In the genomic region with DNA sequence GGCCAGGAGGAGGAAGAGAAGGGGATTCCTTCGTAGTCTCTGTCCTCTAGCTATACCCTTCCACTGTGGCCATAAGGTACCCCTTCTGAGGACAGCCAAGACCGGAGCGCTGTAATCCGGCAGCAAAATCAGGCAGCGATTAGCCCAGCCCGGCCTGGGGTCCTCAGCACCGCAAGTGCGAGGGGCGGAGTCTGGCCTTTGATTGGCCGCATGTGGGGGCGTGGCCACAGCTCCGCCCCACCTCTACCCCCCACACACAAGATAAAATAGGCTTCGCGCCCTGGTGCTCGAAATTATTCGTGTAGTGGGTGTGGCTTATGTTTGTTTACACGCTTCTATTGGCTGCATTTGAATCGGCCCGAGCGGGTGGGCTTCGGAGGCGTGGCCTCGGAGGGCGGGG, we compare ENCODE assay signal across 8 mouse cellular contexts. TPM values are rescaled to one million over a fixed set of nuclear protein-coding genes. Genes with fewer than 3 reads are reported as not detected.
DNase-seq lines count a peak whose midpoint lies in the region; ATAC-seq lines count a peak whose summit lies in the region.

No protein-coding gene starts in this region.

- peaks cover 24% of the 10 kb centered on the region for H3K4me1 ChIP-seq in hindbrain, embryonic 14.5 days (replicated peaks; ENCODE audit: control insufficient read depth, insufficient read depth, low read length)

- WGBS in hindbrain, embryonic 14.5 days: under 1% methylated on average over 24 of the region's 24 CpGs

- H3K9ac ChIP-seq in hindbrain, embryonic 14.5 days: peak overlapping the region; percentile 55

- H3K4me3 ChIP-seq in hindbrain, embryonic 14.5 days (replicated peaks; ENCODE audit: low read length): peak overlapping the region; percentile 37

- peak; percentile 93 for DNase-seq in T-cell, adult 2 months (ENCODE audit: low spot score)
- DNase-seq in cerebellum, postnatal 25 days: peak; percentile 85 to 94
- DNase-seq in frontal cortex, postnatal 25 days (ENCODE audit: low spot score in 2 of 2): peak; percentile 75 to 80
- DNase-seq in hindbrain, embryonic 14.5 days (ENCODE audit: low spot score): peak; percentile 96
- DNase-seq in layer of hippocampus, postnatal 36 days: peak; percentile 89 to 91
- DNase-seq in lung, postnatal 25 days (ENCODE audit: low spot score): peak; percentile 97
- peak; percentile 74 for DNase-seq in retina, adult 2 months (ENCODE audit: low read depth, low spot score)
- peak; percentile 97 for DNase-seq in thymus, postnatal 25 days

- H3K27ac ChIP-seq in hindbrain, embryonic 14.5 days: peak overlapping the region; percentile 77

- ATAC-seq in hindbrain, embryonic 14.5 days (ENCODE audit: low FRiP score): peak; percentile 82

- H3K4me2 ChIP-seq in hindbrain, embryonic 14.5 days (replicated peaks): peak overlapping the region; percentile 61

- H3K36me3 ChIP-seq in hindbrain, embryonic 14.5 days (replicated peaks; ENCODE audit: control insufficient read depth, insufficient read depth): no peaks in the 10 kb centered on the region

- H3K27me3 ChIP-seq in hindbrain, embryonic 14.5 days (ENCODE audit: control insufficient read depth, insufficient read depth, low read length): no peaks in the 10 kb centered on the region

- H3K9me3 ChIP-seq in hindbrain, embryonic 14.5 days (ENCODE audit: control insufficient read depth, low read length): no peaks in the 10 kb centered on the region

RNA-seq across cellular contexts. Expression of gene Bicra, which starts 5.0 kb away (rescaled TPM):
- 7.9 and 8.8 TPM in 2 replicates for polyA plus RNA-seq in hindbrain, embryonic 14.5 days (2014; fragmentation: Nextera tagmentation; extraction: Ambion mirVana)
- 10 to 100 TPM; 19.5 to 21.9 TPM for total RNA-seq in layer of hippocampus, postnatal 36 days (2021)

RNA-seq across cellular contexts. Expression of gene Zfp541, which starts 8.9 kb away (rescaled TPM):
- 0.16 TPM in 2 replicates for polyA plus RNA-seq in hindbrain, embryonic 14.5 days (2014; fragmentation: Nextera tagmentation; extraction: Ambion mirVana)
- under 1 TPM; 0.67 to 0.83 TPM for total RNA-seq in layer of hippocampus, postnatal 36 days (2021)

RNA-seq across cellular contexts. Expression of gene Napa, which starts 45.6 kb away (rescaled TPM):
- polyA plus RNA-seq in hindbrain, embryonic 14.5 days (2014; fragmentation: Nextera tagmentation; extraction: Ambion mirVana): 202 and 214 TPM in 2 replicates
- 100 to 1,000 TPM; 272 to 282 TPM for total RNA-seq in layer of hippocampus, postnatal 36 days (2021)

Comparison
In these comparisons a context has a peak if more than half of its experiments do, and no peak if none do; other contexts are left out.
1. Peak in every context shown above with its lines: DNase-seq, ATAC-seq, H3K4me3 ChIP-seq and H3K27ac ChIP-seq.